8 mouse cellular contexts compared by ENCODE assay signal in genomic region chr1:136137575-136137974, GRCm38 (mm10). TPM values are rescaled to one million over a fixed set of nuclear protein-coding genes. Genes with fewer than 3 reads are reported as not detected.
A peak's percentile ranks its signal among the peaks of the same experiment; 100 is the strongest.
DNase-seq lines count a peak whose midpoint lies in the region; ATAC-seq and TF ChIP-seq lines count a peak whose summit lies in the region.

No protein-coding gene starts in this region.

- intact Hi-C loops in left cerebral cortex, postnatal 36 days (cut with DNase I): no loop called here

- no peak overlapping the region for H3K9ac ChIP-seq in kidney, postnatal 0 days (ENCODE audit: low read depth, low read length)

- H3K9me3 ChIP-seq in kidney, postnatal 0 days (replicated peaks; ENCODE audit: low read length): no peaks in the 10 kb centered on the region

- H3K4me1 ChIP-seq in bone marrow macrophage, adult 2 months (ENCODE audit: control insufficient read depth, insufficient read depth, low read length): peaks cover 73% of the 10 kb centered on the region
- peaks cover 37% of the 10 kb centered on the region for H3K4me1 ChIP-seq in kidney, postnatal 0 days (replicated peaks; ENCODE audit: insufficient read depth, low read length)
- H3K4me1 ChIP-seq in thymus, adult 2 months (replicated peaks; ENCODE audit: control insufficient read depth, insufficient read depth, low read length): peaks cover 70% of the 10 kb centered on the region

- peak; percentile 60 for DNase-seq in right cerebral cortex, adult 18-20 months
- no peak for DNase-seq in right cerebral cortex, postnatal 25 days
- DNase-seq in forelimb bud, embryonic 11.5 days (ENCODE audit: low read depth, low spot score): peak; percentile 75
- DNase-seq in kidney, postnatal 0 days (ENCODE audit: low spot score): peak; percentile 54
- DNase-seq in mesoderm, embryonic 11.5 days (ENCODE audit: low read depth, low spot score): peak; percentile 73
- peak; percentile 59 for DNase-seq in thymus, adult 2 months
- no peak for DNase-seq in left cerebral cortex, postnatal 36 days (ENCODE audit: low spot score in 2 of 2)

- no peak for ATAC-seq in kidney, postnatal 0 days (replicated peaks; ENCODE audit: low FRiP score, low read depth)

- no peak overlapping the region for H3K4me2 ChIP-seq in kidney, postnatal 0 days (ENCODE audit: low read length)

- no peak for TF ChIP-seq CTCF in bone marrow macrophage, adult 2 months (IDR thresholded peaks at IDR 0.05; ENCODE audit: low read depth, low read length)
- no peak for TF ChIP-seq CTCF in kidney, postnatal 0 days (IDR thresholded peaks at IDR 0.05; ENCODE audit: low read depth)
- TF ChIP-seq CTCF in thymus, adult 2 months (IDR thresholded peaks at IDR 0.05; ENCODE audit: borderline replicate concordance, control insufficient read depth, extremely low read depth, insufficient read depth, low read length, poor library complexity): no peak

- peak overlapping the region; percentile 45 for H3K4me3 ChIP-seq in bone marrow macrophage, adult 2 months (ENCODE audit: insufficient read depth, low read length)
- no peak overlapping the region for H3K4me3 ChIP-seq in kidney, postnatal 0 days (replicated peaks; ENCODE audit: low read depth, low read length)
- H3K4me3 ChIP-seq in thymus, adult 2 months (ENCODE audit: control insufficient read depth, insufficient read depth, low read length): no peak overlapping the region

- no peaks in the 10 kb centered on the region for H3K27me3 ChIP-seq in kidney, postnatal 0 days (ENCODE audit: insufficient read depth, low read length)
- H3K27me3 ChIP-seq in thymus, adult 2 months (ENCODE audit: control insufficient read depth, insufficient read depth, low read length): no peaks in the 10 kb centered on the region

- WGBS in kidney, postnatal 0 days: 10% methylated on average over 4 of the region's 4 CpGs
- 2% methylated on average over 4 of the region's 4 CpGs for WGBS in thymus, adult 2 months

- TF ChIP-seq POLR2A in bone marrow macrophage, adult 2 months (IDR thresholded peaks at IDR 0.05; ENCODE audit: borderline replicate concordance, low read depth, low read length): no peak
- no peak for TF ChIP-seq POLR2A in thymus, adult 2 months (IDR thresholded peaks at IDR 0.05; ENCODE audit: control insufficient read depth, extremely low read depth, insufficient read depth, low read length, poor library complexity)

- no peaks in the 10 kb centered on the region for H3K36me3 ChIP-seq in kidney, postnatal 0 days (ENCODE audit: insufficient read depth, low read length)
- no peaks in the 10 kb centered on the region for H3K36me3 ChIP-seq in thymus, adult 2 months (ENCODE audit: control insufficient read depth, insufficient read depth, low read length)

- H3K27ac ChIP-seq in bone marrow macrophage, adult 2 months (ENCODE audit: insufficient read depth, low read depth, low read length): peak overlapping the region; percentile 88
- H3K27ac ChIP-seq in kidney, postnatal 0 days: no peak overlapping the region
- peak overlapping the region; percentile 93 for H3K27ac ChIP-seq in thymus, adult 2 months (ENCODE audit: control insufficient read depth, insufficient read depth, low read length)

RNA-seq across cellular contexts. Expression of gene Kif21b, which starts 6.4 kb away (rescaled TPM):
- polyA plus RNA-seq in bone marrow macrophage, adult 2 months (2012; ENCODE audit: insufficient read depth, insufficient read length, missing spikeins): 16.2 and 17.9 TPM in 2 replicates
- 0.74 and 0.88 TPM in 2 replicates for polyA plus RNA-seq in kidney, postnatal 0 days (2015; fragmentation: Nextera tagmentation; extraction: Ambion mirVana)
- 224 and 247 TPM in 2 replicates for polyA plus RNA-seq in thymus, adult 2 months (2012; rRNA removed)
- total RNA-seq in left cerebral cortex, postnatal 36 days (2021): 10 to 100 TPM; 52.0 to 68.8 TPM

Comparison
In these comparisons a context has a peak if more than half of its experiments do, and no peak if none do; other contexts are left out.
1. DNase-seq: peak in right cerebral cortex, adult 18-20 months (single experiment), forelimb bud, embryonic 11.5 days (single experiment), kidney, postnatal 0 days (single experiment), mesoderm, embryonic 11.5 days (single experiment) and thymus, adult 2 months (single experiment); none in right cerebral cortex, postnatal 25 days (single experiment) and left cerebral cortex, postnatal 36 days (0 of 2).
2. RNA of gene Kif21b, which starts 6.4 kb away (polyA plus RNA-seq): 224 to 247 TPM in thymus, adult 2 months; 16.2 to 17.9 TPM in bone marrow macrophage, adult 2 months and 0.74 to 0.88 TPM in kidney, postnatal 0 days; every median in the first group is over 10 times any median in the second.